Mouse (Mus musculus) ZHBTc4 (cell line): ENCODE measurements around the gene Oprm1.

ENCODE experiments used
- DNase-seq: peaks from one replicate; pipeline ENCODE4 v3.0.0-alpha.2; 2011; ENCODE audit warnings: low read depth, low spot score

Gene Oprm1

GRCm38 (mm10) chr10:6890348-6891009 lies 132.2 kb downstream of the Oprm1 start:
- DNase-seq: no peak

- DNase-seq: no peak
Measured at GRCm38 (mm10) chr10:6895796-6896195, 137.5 kb downstream of the Oprm1 start.

- no peak for DNase-seq
Measured at GRCm38 (mm10) chr10:6896659-6897303, 138.5 kb downstream of the Oprm1 start.

GRCm38 (mm10) chr10:6900126-6900525 lies 141.8 kb downstream of the Oprm1 start:
- DNase-seq: no peak

- no peak for DNase-seq
Measured at GRCm38 (mm10) chr10:6901819-6902393, 143.6 kb downstream of the Oprm1 start.

GRCm38 (mm10) chr10:6909763-6910162 lies 151.5 kb downstream of the Oprm1 start:
- no peak for DNase-seq

- no peak for DNase-seq
Measured at GRCm38 (mm10) chr10:6915991-6916390, 157.7 kb downstream of the Oprm1 start.

- DNase-seq: no peak
Measured at GRCm38 (mm10) chr10:6916545-6917257, 158.4 kb downstream of the Oprm1 start.

- no peak for DNase-seq
Measured at GRCm38 (mm10) chr10:6926724-6927123, 168.4 kb downstream of the Oprm1 start.

- no peak for DNase-seq
Measured at GRCm38 (mm10) chr10:6927600-6928223, 169.4 kb downstream of the Oprm1 start.

GRCm38 (mm10) chr10:6928905-6929304 lies 170.6 kb downstream of the Oprm1 start:
- DNase-seq: no peak

GRCm38 (mm10) chr10:6930398-6930797 lies 172.1 kb downstream of the Oprm1 start:
- DNase-seq: no peak

GRCm38 (mm10) chr10:6930889-6931288 lies 172.6 kb downstream of the Oprm1 start:
- no peak for DNase-seq

GRCm38 (mm10) chr10:6934776-6935175 lies 176.5 kb downstream of the Oprm1 start:
- DNase-seq: no peak

GRCm38 (mm10) chr10:6936671-6937425 lies 178.5 kb downstream of the Oprm1 start:
- DNase-seq: no peak

- no peak for DNase-seq
Measured at GRCm38 (mm10) chr10:6953115-6953514, 194.8 kb downstream of the Oprm1 start.

GRCm38 (mm10) chr10:6954533-6954932 lies 196.2 kb downstream of the Oprm1 start:
- no peak for DNase-seq

- no peak for DNase-seq
Measured at GRCm38 (mm10) chr10:6956357-6956756, 198.1 kb downstream of the Oprm1 start.

GRCm38 (mm10) chr10:6958791-6959190 lies 200.5 kb downstream of the Oprm1 start:
- DNase-seq: no peak

- DNase-seq: no peak
Measured at GRCm38 (mm10) chr10:6967588-6968242, 209.4 kb downstream of the Oprm1 start.

- DNase-seq: no peak
Measured at GRCm38 (mm10) chr10:6968334-6968733, 210.0 kb downstream of the Oprm1 start.
